Mouse (Mus musculus): ENCODE measurements around the gene H2-Ab1. TPM values are rescaled to one million over a fixed set of nuclear protein-coding genes. Genes with fewer than 3 reads are reported as not detected.

Gene H2-Ab1
- total RNA-seq, 2 experiments from 2014 or later, result 4.4 to 4.7 TPM

- intact Hi-C loops (cut with DNase I), result loop anchor here (5.0 to 10.0 kb wide), 2 partner anchors 133 to 160 kb away; no protein-coding TSS in a partner anchor
- DNase-seq, result no peak
Measured at GRCm38 (mm10) chr17:34237741-34238140, 19.7 kb upstream of the H2-Ab1 start.

GRCm38 (mm10) chr17:34238706-34239105 lies 18.8 kb upstream of the H2-Ab1 start, which contains the start of gene H2-Ob:
Gene H2-Ob (plus strand): TSS chr17:34238903.
- DNase-seq, result peak; percentile 59 to 69
- intact Hi-C loops (cut with DNase I), result loop anchor here (5.0 to 10.0 kb wide), 2 partner anchors 134 to 161 kb away; no protein-coding TSS in a partner anchor

GRCm38 (mm10) chr17:34239601-34240041 lies 17.9 kb upstream of the H2-Ab1 start:
- intact Hi-C loops (cut with DNase I), result loop anchor here (5.0 to 10.0 kb wide), 2 partner anchors 135 to 162 kb away; no protein-coding TSS in a partner anchor
- DNase-seq, result no peak

- DNase-seq, result no peak
- intact Hi-C loops (cut with DNase I), result no loop called here
Measured at GRCm38 (mm10) chr17:34240366-34240765, 17.1 kb upstream of the H2-Ab1 start.

DNA sequence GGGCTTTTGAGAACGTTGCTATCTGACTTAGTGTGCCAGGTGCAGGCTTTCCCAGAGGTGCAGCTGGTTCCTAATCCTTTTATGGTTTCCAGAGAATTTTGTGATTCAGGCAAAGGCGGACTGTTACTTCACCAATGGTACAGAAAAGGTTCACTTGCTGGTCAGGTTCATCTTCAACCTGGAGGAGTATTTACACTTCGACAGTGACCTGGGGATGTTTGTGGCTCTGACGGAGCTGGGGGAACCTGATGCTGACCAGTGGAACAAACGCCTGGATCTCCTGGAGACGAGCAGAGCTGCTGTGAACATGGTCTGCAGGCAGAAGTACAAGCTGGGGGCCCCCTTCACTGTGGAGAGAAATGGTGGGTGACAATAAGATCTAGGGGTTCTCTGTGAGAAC lies 16.6 kb upstream of the H2-Ab1 start:
- no peak for DNase-seq
- intact Hi-C loops (cut with DNase I), result no loop called here

GRCm38 (mm10) chr17:34244656-34245055 lies 12.8 kb upstream of the H2-Ab1 start:
- intact Hi-C loops (cut with DNase I), result loop anchor here (5.0 kb wide), 1 partner anchor 168 kb away; no protein-coding TSS in a partner anchor
- DNase-seq, result no peak

DNA sequence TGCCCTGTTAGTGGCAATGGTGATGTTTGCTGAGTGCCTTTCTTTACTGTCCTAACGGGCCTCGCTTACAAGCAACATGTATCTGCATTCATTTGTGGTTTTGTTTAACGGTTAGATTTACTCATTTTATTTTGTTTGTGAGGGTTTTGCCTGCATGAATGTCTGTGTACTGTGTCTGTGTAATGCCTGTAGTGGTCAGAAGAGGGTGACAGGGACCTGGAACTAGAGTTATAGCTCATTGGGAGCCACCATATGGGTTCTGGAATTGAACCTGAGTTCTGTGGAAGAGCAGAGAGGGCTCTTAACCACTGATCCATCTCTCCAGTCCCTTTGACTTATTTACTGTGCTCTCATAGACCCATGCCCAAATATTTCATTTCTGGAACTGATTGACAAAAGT lies 10.4 kb upstream of the H2-Ab1 start:
- DNase-seq, result no peak
- intact Hi-C loops (cut with DNase I), result loop anchor here (5.0 kb wide), 1 partner anchor 165 kb away; no protein-coding TSS in a partner anchor

DNA sequence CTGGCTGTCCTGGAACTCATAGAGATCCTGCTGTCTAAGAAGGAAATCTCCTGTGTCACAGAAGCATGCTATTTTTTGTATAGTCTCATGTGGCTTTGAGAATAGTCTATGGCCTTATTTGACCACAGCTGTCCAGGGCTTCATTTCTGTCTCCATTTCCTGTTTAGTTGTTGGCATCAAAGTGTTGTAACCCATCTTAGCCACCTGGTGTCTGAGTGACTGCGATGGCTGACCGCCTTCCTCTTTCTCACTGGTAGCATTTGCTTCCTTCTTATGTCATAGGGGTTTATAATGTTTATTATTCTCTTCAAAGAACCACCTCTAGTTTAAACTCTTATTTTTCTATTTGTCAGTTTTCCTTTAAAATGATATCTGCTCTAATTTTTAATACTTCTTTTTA lies 8.7 kb upstream of the H2-Ab1 start:
- intact Hi-C loops (cut with DNase I), result loop anchor here (5.0 kb wide), 1 partner anchor 164 kb away; no protein-coding TSS in a partner anchor
- no peak for DNase-seq

DNA sequence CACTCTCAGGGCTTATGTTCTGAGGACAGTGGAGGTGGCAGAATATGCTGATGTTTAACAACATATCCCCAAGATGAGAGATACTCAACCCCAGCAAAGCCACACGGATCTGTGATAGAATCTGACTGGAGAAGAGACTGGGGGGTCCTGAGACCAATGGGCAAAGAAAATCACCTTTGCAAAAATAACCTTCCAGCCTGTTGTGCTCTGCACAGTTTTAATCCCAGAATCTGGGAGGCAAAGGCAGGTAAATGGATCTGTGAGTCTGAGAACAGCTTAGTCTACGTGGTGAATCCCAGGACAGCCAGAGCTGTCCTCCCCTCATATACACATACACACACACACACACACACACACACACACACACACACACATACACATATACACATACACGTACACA lies 8.1 kb upstream of the H2-Ab1 start:
- DNase-seq, result no peak
- intact Hi-C loops (cut with DNase I), result loop anchor here (5.0 kb wide), 1 partner anchor 163 kb away; no protein-coding TSS in a partner anchor

DNA sequence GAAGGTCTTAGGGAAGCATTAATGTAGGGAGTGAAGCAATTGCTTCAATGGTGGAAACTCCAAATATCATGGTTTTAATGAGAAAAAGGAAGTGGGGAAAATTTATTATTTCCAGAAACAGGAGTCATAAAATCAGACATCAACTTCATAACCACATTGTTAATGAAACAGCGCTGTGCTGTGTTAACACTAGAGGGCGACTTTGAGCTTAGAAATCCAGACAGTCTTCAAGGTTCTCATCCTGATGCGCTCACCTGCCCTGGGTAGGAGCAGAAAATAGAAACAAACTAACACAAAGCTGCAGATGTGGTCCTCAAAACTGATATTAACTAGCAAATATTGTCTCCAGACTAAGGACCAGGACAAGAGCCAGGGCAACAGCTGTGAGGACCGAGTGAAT lies 7.6 kb upstream of the H2-Ab1 start:
- intact Hi-C loops (cut with DNase I), result loop anchor here (1.0 to 5.0 kb wide), 3 partner anchors 63 to 162 kb away; no protein-coding TSS in a partner anchor
- DNase-seq, result peak; percentile 48 to 65

DNA sequence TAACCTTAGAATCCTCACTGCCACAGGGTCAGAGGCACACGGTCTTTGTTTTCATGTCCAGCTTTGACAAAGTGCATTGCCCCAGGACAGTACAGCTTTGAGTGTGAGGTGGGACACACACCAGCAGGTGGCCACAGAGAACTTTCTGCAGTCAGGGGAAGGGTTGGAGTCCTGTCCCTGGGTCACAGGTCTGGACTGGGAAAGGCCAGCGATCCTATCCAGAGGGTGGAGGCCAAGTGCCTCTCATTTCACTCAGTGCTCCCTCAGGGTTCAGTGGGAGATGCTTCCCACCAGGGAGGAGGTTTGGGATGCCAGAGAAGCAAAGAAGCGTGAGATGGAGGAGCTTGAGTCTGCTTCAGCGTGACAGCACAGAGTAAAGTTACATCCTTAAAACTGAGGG lies 5.8 kb upstream of the H2-Ab1 start:
- intact Hi-C loops (cut with DNase I), result no loop called here

GRCm38 (mm10) chr17:34256501-34256900 lies 988 bp upstream of the H2-Ab1 start:
- intact Hi-C loops (cut with DNase I), result no loop called here
- DNase-seq, result no peak

More for the DNA sequence above, 5.8 kb upstream of the H2-Ab1 start:
- DNase-seq, result no peak

DNA sequence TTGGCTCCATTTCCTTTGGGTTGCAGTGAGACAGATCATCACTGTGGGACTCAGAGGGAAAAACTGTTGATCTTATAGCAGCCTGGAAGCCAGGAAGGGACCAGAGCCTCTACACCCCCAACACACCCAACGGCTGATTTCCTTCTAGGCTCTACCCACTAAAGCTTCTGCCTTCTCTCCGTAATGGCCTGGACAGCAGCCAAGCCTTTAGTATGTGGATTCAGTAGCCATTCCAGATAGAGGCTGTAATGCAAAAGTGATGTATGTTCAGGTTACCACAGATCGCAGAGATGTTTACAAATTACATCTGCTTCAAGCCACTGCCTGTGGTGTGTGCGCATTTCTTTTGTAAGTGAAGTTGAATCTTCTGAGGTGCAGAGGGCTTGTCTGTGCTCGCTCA lies 3.1 kb downstream of the H2-Ab1 start:
- intact Hi-C loops (cut with DNase I), result no loop called here
- no peak for DNase-seq

- peak; percentile 81 to 88 for DNase-seq
- intact Hi-C loops (cut with DNase I), result no loop called here
Measured at GRCm38 (mm10) chr17:34261502-34261901, 4.0 kb downstream of the H2-Ab1 start.

GRCm38 (mm10) chr17:34263068-34263467 lies 5.6 kb downstream of the H2-Ab1 start:
- peak; percentile 82 to 87 for DNase-seq
- intact Hi-C loops (cut with DNase I), result no loop called here

GRCm38 (mm10) chr17:34263811-34264371 lies 6.4 kb downstream of the H2-Ab1 start:
- DNase-seq, result no peak
- intact Hi-C loops (cut with DNase I), result no loop called here

- intact Hi-C loops (cut with DNase I), result no loop called here
- peak in 1 of 2 experiments; percentile 23 for DNase-seq
Measured at GRCm38 (mm10) chr17:34264452-34265351, 7.2 kb downstream of the H2-Ab1 start.

DNA sequence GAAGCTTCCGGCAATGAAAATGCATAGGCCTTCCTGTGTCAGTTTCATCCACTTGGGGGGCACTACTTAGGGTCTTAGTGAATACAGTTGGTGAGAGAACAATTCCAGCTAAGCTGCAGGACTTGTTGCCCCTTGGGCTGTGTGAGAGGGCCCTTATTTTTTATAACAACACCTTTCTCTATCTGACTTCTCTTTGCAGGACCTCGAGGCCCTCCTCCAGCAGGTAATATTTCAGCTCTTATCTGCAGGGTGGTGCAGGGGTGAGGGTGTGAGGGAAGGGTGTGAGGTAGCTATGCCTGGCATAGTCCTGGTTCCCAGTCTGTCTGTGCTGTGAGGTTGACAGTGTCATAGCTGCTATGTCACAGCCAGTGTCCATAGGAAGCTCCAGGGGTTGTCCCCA lies 10.8 kb downstream of the H2-Ab1 start:
- intact Hi-C loops (cut with DNase I), result no loop called here
- no peak for DNase-seq

DNA sequence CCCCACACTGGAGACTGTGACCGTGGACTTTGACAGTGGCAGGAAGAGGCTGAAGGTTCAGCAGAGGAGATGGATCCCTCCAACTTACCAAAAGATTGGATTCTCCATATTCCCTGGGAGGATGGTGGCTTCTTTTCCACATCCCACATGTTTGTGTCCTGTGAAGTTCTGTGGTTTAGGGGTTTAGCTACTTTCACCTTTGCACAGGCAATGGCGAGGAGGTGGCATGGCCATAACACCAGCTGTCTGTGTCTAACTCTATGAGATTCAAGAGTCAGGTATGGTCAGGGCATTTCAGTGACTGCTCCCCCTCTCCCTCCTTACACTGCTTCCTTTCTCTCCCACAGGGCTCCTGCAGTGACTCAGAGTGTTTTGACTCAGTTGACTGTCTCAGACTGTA lies 11.3 kb downstream of the H2-Ab1 start:
- intact Hi-C loops (cut with DNase I), result no loop called here
- no peak for DNase-seq

DNA sequence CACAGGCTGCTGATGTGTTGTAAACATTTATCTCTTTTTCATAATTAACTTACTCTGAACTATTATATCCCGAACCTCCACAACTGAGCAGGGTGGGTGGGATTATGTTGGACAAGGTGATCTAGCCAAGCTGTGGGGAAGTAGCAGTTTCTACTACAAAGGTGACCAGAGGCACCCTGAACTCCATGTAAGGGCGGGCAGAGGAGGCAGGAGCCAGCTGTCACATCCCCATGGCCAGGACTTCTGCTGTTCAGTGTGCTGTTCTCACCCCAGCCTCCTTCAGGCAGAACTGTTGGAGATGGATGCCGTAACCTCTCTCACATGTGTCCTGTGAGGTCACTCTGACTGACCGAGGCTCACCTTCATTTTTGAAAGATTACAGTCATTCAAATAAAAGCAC lies 12.3 kb downstream of the H2-Ab1 start:
- no peak for DNase-seq
- intact Hi-C loops (cut with DNase I), result no loop called here

DNA sequence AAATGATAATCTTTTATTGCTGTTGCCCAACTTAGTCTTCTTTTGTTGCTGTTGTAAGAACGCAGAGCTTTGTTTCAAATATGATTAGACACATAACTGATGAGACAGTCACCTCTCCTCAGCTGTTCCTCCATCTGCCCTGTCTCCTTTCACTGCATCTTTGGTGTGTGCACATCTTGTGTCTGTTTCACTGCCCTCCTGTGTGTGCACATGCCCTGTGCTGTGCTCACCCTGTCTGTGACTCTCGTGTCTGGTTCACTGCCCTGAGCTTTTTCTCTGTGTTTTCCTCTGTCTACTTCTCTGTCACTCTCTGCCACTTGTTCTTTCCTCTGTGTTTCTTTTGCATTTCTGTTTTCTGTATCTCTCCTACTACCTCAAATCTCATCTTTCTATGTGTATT lies 12.7 kb downstream of the H2-Ab1 start:
- intact Hi-C loops (cut with DNase I), result no loop called here
- DNase-seq, result no peak

All from heart, postnatal 10 days (tissue).